ENCODE assay signal across 16 mouse cellular contexts in the genomic region with DNA sequence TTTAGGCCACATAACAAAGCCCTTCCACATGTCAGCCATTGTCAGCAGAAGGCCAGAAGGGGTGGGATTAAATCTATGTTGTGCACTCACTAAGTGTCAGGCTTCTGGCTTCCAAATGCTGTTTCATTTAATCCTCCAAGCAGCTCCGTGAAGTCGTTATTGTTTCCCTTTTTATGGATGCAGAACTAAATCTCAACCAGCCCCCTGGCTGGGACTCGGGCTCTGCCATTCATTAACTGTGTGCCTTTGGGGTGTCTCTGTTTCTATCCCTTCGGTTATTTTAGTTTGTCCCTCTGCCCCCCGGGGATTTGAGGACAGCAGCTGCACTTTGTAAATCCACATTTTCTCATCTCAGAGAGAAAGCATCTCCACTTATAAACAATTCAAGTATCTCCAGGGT.
DNase-seq lines count a peak whose midpoint lies in the region; ATAC-seq and TF ChIP-seq lines count a peak whose summit lies in the region.
"Had no signal": no experiment of that assay in that cellular context is flagged by ENCODE, and none has a peak within 500 bp of the region (broad histone marks: within the 10 kb centered on the region; RNA-seq: fewer than 3 reads in every experiment).

No protein-coding gene starts in this region.

- TF ChIP-seq EP300 in stomach, postnatal 0 days (optimal IDR thresholded peaks at IDR 0.05), result no peak

- H3K27me3 ChIP-seq in midbrain, embryonic 11.5 days (ENCODE audit: control insufficient read depth, insufficient read depth, low read length), result no peaks in the 10 kb centered on the region
- H3K27me3 ChIP-seq in midbrain, embryonic 16.5 days (ENCODE audit: control insufficient read depth, insufficient read depth, low read depth, low read length), result no peaks in the 10 kb centered on the region
- no peaks in the 10 kb centered on the region for H3K27me3 ChIP-seq in embryonic facial prominence, embryonic 13.5 days
- H3K27me3 ChIP-seq in limb, embryonic 12.5 days, result no peaks in the 10 kb centered on the region
- H3K27me3 ChIP-seq in stomach, postnatal 0 days (ENCODE audit: control insufficient read depth, insufficient read depth, low read length), result no peaks in the 10 kb centered on the region
- H3K27me3 ChIP-seq: heart, embryonic 15.5 days; kidney, embryonic 15.5 days; liver, embryonic 13.5 days had no signal

- H3K4me2 ChIP-seq in midbrain, embryonic 11.5 days, result no peak overlapping the region
- H3K4me2 ChIP-seq in midbrain, embryonic 16.5 days (ENCODE audit: low read length), result no peak overlapping the region
- H3K4me2 ChIP-seq in embryonic facial prominence, embryonic 13.5 days, result no peak overlapping the region
- H3K4me2 ChIP-seq in limb, embryonic 12.5 days, result no peak overlapping the region
- H3K4me2 ChIP-seq in stomach, postnatal 0 days (replicated peaks; ENCODE audit: low read depth), result no peak overlapping the region
- H3K4me2 ChIP-seq: heart, embryonic 15.5 days; hindbrain, embryonic 14.5 days; kidney, embryonic 15.5 days; liver, embryonic 13.5 days; lung, embryonic 14.5 days had no signal

- H3K4me1 ChIP-seq in midbrain, embryonic 11.5 days (ENCODE audit: control insufficient read depth, insufficient read depth, low read length), result no peaks in the 10 kb centered on the region
- no peaks in the 10 kb centered on the region for H3K4me1 ChIP-seq in midbrain, embryonic 16.5 days (ENCODE audit: control insufficient read depth, insufficient read depth, low read length)
- H3K4me1 ChIP-seq in embryonic facial prominence, embryonic 13.5 days, result peaks cover 44% of the 10 kb centered on the region
- H3K4me1 ChIP-seq in limb, embryonic 12.5 days (replicated peaks), result peaks cover 26% of the 10 kb centered on the region
- H3K4me1 ChIP-seq in stomach, postnatal 0 days (replicated peaks; ENCODE audit: control insufficient read depth, insufficient read depth), result no peaks in the 10 kb centered on the region; the same call in 1 of the 2 replicates
- H3K4me1 ChIP-seq: heart, embryonic 15.5 days; kidney, embryonic 15.5 days; liver, embryonic 13.5 days had no signal

- no peak overlapping the region for H3K4me3 ChIP-seq in midbrain, embryonic 11.5 days (ENCODE audit: low read depth, low read length)
- H3K4me3 ChIP-seq in midbrain, embryonic 16.5 days (ENCODE audit: low read depth, low read length), result no peak overlapping the region
- H3K4me3 ChIP-seq in embryonic facial prominence, embryonic 13.5 days, result no peak overlapping the region
- no peak overlapping the region for H3K4me3 ChIP-seq in limb, embryonic 12.5 days (replicated peaks)
- H3K4me3 ChIP-seq in stomach, postnatal 0 days (ENCODE audit: low read depth, low read length), result no peak overlapping the region
- H3K4me3 ChIP-seq: heart, embryonic 15.5 days; kidney, embryonic 15.5 days; liver, embryonic 13.5 days; myocyte had no signal

- 0 out of 2 replicates have a peak, but pooled peaks have one; percentile 22 for ATAC-seq in midbrain, embryonic 11.5 days (ENCODE audit: low FRiP score)
- no peak for ATAC-seq in midbrain, embryonic 16.5 days
- no peak for ATAC-seq in embryonic facial prominence, embryonic 13.5 days (ENCODE audit: insufficient number of reproducible peaks, insufficient read depth, low FRiP score, low TSS enrichment, low read depth)
- no peak for ATAC-seq in limb, embryonic 12.5 days (ENCODE audit: insufficient number of reproducible peaks, insufficient read depth, low FRiP score, low TSS enrichment, low read depth)
- ATAC-seq in stomach, postnatal 0 days (ENCODE audit: low FRiP score, low TSS enrichment), result no peak
- ATAC-seq in frontal cortex, adult (ENCODE audit: low TSS enrichment), result no peak
- ATAC-seq: forebrain, embryonic 14.5 days; inflammation-experienced regulatory T-cells, adult 6 months had no signal

- no peak overlapping the region for H3K27ac ChIP-seq in midbrain, embryonic 11.5 days (ENCODE audit: low read depth, low read length)
- H3K27ac ChIP-seq in midbrain, embryonic 16.5 days (ENCODE audit: low read length), result no peak overlapping the region
- peak overlapping the region; percentile 61 for H3K27ac ChIP-seq in embryonic facial prominence, embryonic 13.5 days
- 0 out of 2 replicates have a peak overlapping the region, but pooled peaks have one; percentile 64 for H3K27ac ChIP-seq in limb, embryonic 12.5 days
- peak overlapping the region; percentile 45; the same call in 1 of the 2 replicates for H3K27ac ChIP-seq in stomach, postnatal 0 days (replicated peaks)
- H3K27ac ChIP-seq: heart, embryonic 15.5 days; hindbrain, embryonic 14.5 days; kidney, embryonic 15.5 days; liver, embryonic 13.5 days had no signal

- TF ChIP-seq CTCF in stomach, postnatal 0 days (IDR thresholded peaks at IDR 0.05; ENCODE audit: low read depth), result no peak

- H3K9me3 ChIP-seq in midbrain, embryonic 11.5 days (ENCODE audit: control insufficient read depth, low read length), result no peaks in the 10 kb centered on the region
- no peaks in the 10 kb centered on the region for H3K9me3 ChIP-seq in midbrain, embryonic 16.5 days (replicated peaks; ENCODE audit: control insufficient read depth, low read length, poor library complexity, severe bottlenecking)
- no peaks in the 10 kb centered on the region for H3K9me3 ChIP-seq in embryonic facial prominence, embryonic 13.5 days
- H3K9me3 ChIP-seq in limb, embryonic 12.5 days, result no peaks in the 10 kb centered on the region
- no peaks in the 10 kb centered on the region for H3K9me3 ChIP-seq in stomach, postnatal 0 days (ENCODE audit: control insufficient read depth, low read length)
- H3K9me3 ChIP-seq: heart, embryonic 15.5 days; kidney, embryonic 15.5 days; liver, embryonic 13.5 days had no signal

- H3K9ac ChIP-seq in midbrain, embryonic 11.5 days (ENCODE audit: low read length), result no peak overlapping the region
- no peak overlapping the region for H3K9ac ChIP-seq in midbrain, embryonic 16.5 days (ENCODE audit: low read depth, low read length)
- H3K9ac ChIP-seq in embryonic facial prominence, embryonic 13.5 days, result no peak overlapping the region
- H3K9ac ChIP-seq in limb, embryonic 12.5 days (replicated peaks), result no peak overlapping the region
- H3K9ac ChIP-seq in stomach, postnatal 0 days (ENCODE audit: low read length), result no peak overlapping the region
- H3K9ac ChIP-seq: heart, embryonic 15.5 days; hindbrain, embryonic 14.5 days; kidney, embryonic 15.5 days; liver, embryonic 13.5 days; lung, embryonic 14.5 days had no signal

- DNase-seq in midbrain, embryonic 11.5 days (ENCODE audit: low spot score, missing footprints), result peak; percentile 85
- no peak for DNase-seq in stomach, postnatal 0 days (ENCODE audit: low spot score)
- no peak for DNase-seq in frontal cortex, postnatal 14 days (ENCODE audit: low spot score in 2 of 2)
- DNase-seq: cerebellum, adult 9-11 months; liver, embryonic 13.5 days had no signal

- no peaks in the 10 kb centered on the region for H3K36me3 ChIP-seq in midbrain, embryonic 11.5 days (ENCODE audit: control insufficient read depth, insufficient read depth, low read length)
- no peaks in the 10 kb centered on the region for H3K36me3 ChIP-seq in midbrain, embryonic 16.5 days (ENCODE audit: control insufficient read depth, insufficient read depth, low read length)
- no peaks in the 10 kb centered on the region for H3K36me3 ChIP-seq in embryonic facial prominence, embryonic 13.5 days
- no peaks in the 10 kb centered on the region for H3K36me3 ChIP-seq in limb, embryonic 12.5 days
- no peaks in the 10 kb centered on the region for H3K36me3 ChIP-seq in stomach, postnatal 0 days (ENCODE audit: control insufficient read depth, insufficient read depth, low read length)
- H3K36me3 ChIP-seq: heart, embryonic 15.5 days; kidney, embryonic 15.5 days; liver, embryonic 13.5 days had no signal

- 33% methylated on average over 5 of the region's 5 CpGs for WGBS in midbrain, embryonic 11.5 days
- 18% methylated on average over 5 of the region's 5 CpGs for WGBS in midbrain, embryonic 16.5 days
- WGBS in embryonic facial prominence, embryonic 13.5 days, result 23% methylated on average over 5 of the region's 5 CpGs
- 26% methylated on average over 5 of the region's 5 CpGs for WGBS in limb, embryonic 12.5 days
- 52% methylated on average over 5 of the region's 5 CpGs for WGBS in stomach, postnatal 0 days

Comparison
In these comparisons a context has a peak if more than half of its experiments do, and no peak if none do; other contexts are left out.
1. H3K27ac ChIP-seq: peak in embryonic facial prominence, embryonic 13.5 days (single experiment), limb, embryonic 12.5 days (single experiment) and stomach, postnatal 0 days (single experiment); none in midbrain, embryonic 11.5 days (single experiment) and midbrain, embryonic 16.5 days (single experiment).